Mouse (Mus musculus) adrenal gland, postnatal 36 days (tissue): Measurements from ENCODE around the gene Cdca7l. TPM values are rescaled to one million over a fixed set of nuclear protein-coding genes. Genes with fewer than 3 reads are reported as not detected.
"Not testable (repeated sequence)": the region's sequence is repeated elsewhere in the genome, so short reads cannot be mapped to it uniquely, and the experiment has no call there.

ENCODE experiments used
- DNase-seq, 2 experiments: peaks; one replicate each; pipeline ENCODE4 v3.0.0; 2021; ENCODE audit warnings: mixed read lengths in 1 of 2
- long read RNA-seq, 2 experiments: library from polyadenylated mRNA; stranded (forward); transcript quantifications; one replicate each; pipeline ENCODE4 v2.0.0; 2021; ENCODE audit warnings: borderline sequencing depth in 2 of 2
- total RNA-seq, 2 experiments: library from RNA; stranded (reverse); gene quantifications; 2 replicates each; pipeline ENCODE4 v1.2.3; 2021

Gene Cdca7l
- 1 to 10 TPM; 2.7 to 5.1 TPM for total RNA-seq
- long read RNA-seq, experiment 1, partial matches to known transcripts = 1 of 3 reads
- long read RNA-seq, experiment 1, other reads (novel, unspliced or antisense) = 2 of 3 reads
- long read RNA-seq, experiment 2, partial matches to known transcripts = 0 of 1 reads
- long read RNA-seq, experiment 2, other reads (novel, unspliced or antisense) = 1 of 1 reads

- DNase-seq = not testable (repeated sequence)
Measured at GRCm38 (mm10) chr12:117803989-117804388, at the start of gene Cdca7l. Gene Cdca7l (plus strand): TSS chr12:117804289.

GRCm38 (mm10) chr12:117756010-117756409 is 48.1 kb upstream of the Cdca7l start:
- peak in 1 of 2 experiments; percentile 33 for DNase-seq

GRCm38 (mm10) chr12:117760373-117760772 is 43.7 kb upstream of the Cdca7l start:
- DNase-seq = no peak

- DNase-seq = no peak
Measured at GRCm38 (mm10) chr12:117760846-117761245, 43.2 kb upstream of the Cdca7l start.

- DNase-seq = peak in 1 of 2 experiments; percentile 38
Measured at GRCm38 (mm10) chr12:117761698-117762097, 42.4 kb upstream of the Cdca7l start.

GRCm38 (mm10) chr12:117763247-117763646 is 40.8 kb upstream of the Cdca7l start:
- peak; percentile 39 for DNase-seq

GRCm38 (mm10) chr12:117764839-117765238 is 39.2 kb upstream of the Cdca7l start:
- peak; percentile 58 to 75 for DNase-seq

- peak; percentile 77 to 81 for DNase-seq
Measured at GRCm38 (mm10) chr12:117769113-117769512, 35.0 kb upstream of the Cdca7l start.

- DNase-seq = no peak
Measured at GRCm38 (mm10) chr12:117770211-117770610, 33.9 kb upstream of the Cdca7l start.

GRCm38 (mm10) chr12:117771156-117771555 is 32.9 kb upstream of the Cdca7l start:
- DNase-seq = no peak

GRCm38 (mm10) chr12:117772638-117773037 is 31.5 kb upstream of the Cdca7l start:
- peak; percentile 65 to 71 for DNase-seq

- no peak for DNase-seq
Measured at GRCm38 (mm10) chr12:117776841-117777240, 27.2 kb upstream of the Cdca7l start.

GRCm38 (mm10) chr12:117781360-117781759 is 22.7 kb upstream of the Cdca7l start:
- DNase-seq = no peak

- no peak for DNase-seq
Measured at GRCm38 (mm10) chr12:117783426-117783825, 20.7 kb upstream of the Cdca7l start.

GRCm38 (mm10) chr12:117786621-117787020 is 17.5 kb upstream of the Cdca7l start:
- no peak for DNase-seq

- DNase-seq = no peak
Measured at GRCm38 (mm10) chr12:117788513-117789011, 15.5 kb upstream of the Cdca7l start.

GRCm38 (mm10) chr12:117789017-117789416 is 15.1 kb upstream of the Cdca7l start:
- DNase-seq = no peak

- DNase-seq = no peak
Measured at GRCm38 (mm10) chr12:117795303-117795702, 8.8 kb upstream of the Cdca7l start.

GRCm38 (mm10) chr12:117805576-117805975 is 1.5 kb downstream of the Cdca7l start:
- no peak for DNase-seq

GRCm38 (mm10) chr12:117806007-117806451 is 1.9 kb downstream of the Cdca7l start:
- no peak for DNase-seq

GRCm38 (mm10) chr12:117806470-117806869 is 2.4 kb downstream of the Cdca7l start:
- no peak for DNase-seq

- no peak for DNase-seq
Measured at GRCm38 (mm10) chr12:117807637-117808036, 3.5 kb downstream of the Cdca7l start.

GRCm38 (mm10) chr12:117808355-117809326 is 4.6 kb downstream of the Cdca7l start:
- DNase-seq = no peak
